Mouse (Mus musculus) midbrain, embryonic 13.5 days (tissue): ENCODE measurements around the gene Cdv3. TPM values are rescaled to one million over a fixed set of nuclear protein-coding genes. Genes with fewer than 3 reads are reported as not detected.

Experiments
- ATAC-seq: fragments of 200-750 bp; cut with Nextera tagmentation; 2 replicates; pipeline ENCODE4 v1.8.0; 2017; ENCODE audit warnings: mild to moderate bottlenecking, moderate TSS enrichment, moderate library complexity
- H3K27ac ChIP-seq: fragments of 300-500 bp; sonication (generic); 2 replicates; pipeline ENCODE4 v1.5.1; 2015; ENCODE audit warnings: inconsistent platforms, mild to moderate bottlenecking, moderate library complexity
- H3K27me3 ChIP-seq: fragments of 300-500 bp; sonication (generic); 2 replicates; pipeline ENCODE4 v1.6.1; 2015; ENCODE audit warnings: mild to moderate bottlenecking, inconsistent platforms
- H3K36me3 ChIP-seq: fragments of 300-500 bp; sonication (generic); 2 replicates; pipeline ENCODE4 v1.6.1; 2015; ENCODE audit warnings: mild to moderate bottlenecking, inconsistent platforms
- H3K4me1 ChIP-seq: fragments of 300-500 bp; sonication (generic); replicated peaks from 2 replicates; pipeline ENCODE4 v1.6.1; 2015; ENCODE audit warnings: inconsistent platforms
- H3K4me2 ChIP-seq: fragments of 300-500 bp; sonication (generic); replicated peaks from 2 replicates; pipeline ENCODE4 v1.6.1; 2015; ENCODE audit warnings: moderate library complexity, mild to moderate bottlenecking, inconsistent platforms
- H3K4me3 ChIP-seq: fragments of 300-500 bp; sonication (generic); replicated peaks from 2 replicates; pipeline ENCODE4 v1.5.1; 2015; ENCODE audit warnings: mild to moderate bottlenecking, inconsistent platforms
- H3K9ac ChIP-seq: fragments of 300-500 bp; sonication (generic); replicated peaks from 2 replicates; pipeline ENCODE4 v1.6.1; 2015; ENCODE audit warnings: mild to moderate bottlenecking, inconsistent platforms
- H3K9me3 ChIP-seq: fragments of 300-500 bp; sonication (generic); 2 replicates; pipeline ENCODE4 v1.6.1; 2016; ENCODE audit warnings: mild to moderate bottlenecking, inconsistent platforms
- WGBS: fragments of 180-500 bp; shearing (Covaris S2); methylation state at CpG from one replicate; pipeline ENCODE4 v1.1.7; 2015; 5-methylcytosine and 5-hydroxymethylcytosine counted together
- polyA plus RNA-seq: library from polyadenylated mRNA; unstranded; fragments of >200 nt; fragmentation: Nextera tagmentation; extraction: Ambion mirVana; gene quantifications from 2 replicates; pipeline ENCODE4 v1.2.1, GENCODE M21; 2015

Gene Cdv3
- 85.2 and 105 TPM in 2 replicates for polyA plus RNA-seq

DNA sequence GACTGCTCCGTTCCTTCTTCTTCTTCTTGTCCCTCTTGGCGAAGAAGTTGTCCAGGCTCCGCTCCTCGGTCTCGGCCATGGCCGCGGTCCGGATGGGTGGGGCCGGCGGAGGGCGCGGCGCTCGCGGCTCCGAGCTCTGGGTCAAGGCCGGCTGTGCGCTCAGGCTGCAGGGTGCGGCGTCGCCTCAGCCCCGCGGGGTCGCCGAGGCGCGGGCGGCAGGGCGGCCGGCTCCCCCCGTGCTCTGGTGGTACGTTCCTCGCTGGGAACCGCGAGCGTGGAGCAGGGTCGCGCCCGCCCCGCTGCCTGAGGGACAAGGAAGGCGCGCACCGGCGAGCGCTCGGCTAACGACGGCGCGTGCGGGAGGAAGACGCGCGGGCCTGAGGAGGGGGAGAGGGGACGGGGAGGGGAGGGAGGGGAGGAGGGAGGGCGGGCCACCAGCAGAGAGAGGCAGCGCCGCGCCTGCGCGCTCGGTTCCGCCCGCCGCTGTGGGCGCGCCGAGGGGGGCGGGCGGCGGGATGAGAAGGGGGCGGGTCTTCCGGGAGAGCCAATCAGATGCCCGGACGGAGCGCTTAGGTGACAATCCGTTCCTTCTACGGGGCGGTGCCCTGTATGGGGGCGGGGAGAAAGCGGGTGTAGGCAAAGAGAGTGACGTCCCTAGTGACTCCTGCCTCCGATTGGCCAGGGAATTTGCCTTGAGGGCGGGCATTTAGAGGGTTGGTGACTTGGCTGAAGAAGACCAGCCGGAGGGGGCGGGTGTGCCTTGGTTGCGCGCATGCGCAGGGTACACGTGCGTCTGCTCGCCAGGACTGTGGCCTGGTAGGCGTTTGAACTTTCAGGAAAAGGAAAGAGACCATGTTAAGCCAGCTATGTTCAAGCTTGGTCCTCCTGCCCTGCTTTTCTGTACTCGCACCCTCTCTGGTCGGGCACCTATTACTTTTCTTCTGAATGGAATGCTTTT, at the start of gene Cdv3:
Gene Cdv3 (minus strand): TSS at position 551 of the 958 bp plus-strand sequence.
- Histone ChIP-seq H3K4me3 (peak within 1 kb of the TSS; percentile 88), H3K9me3 (no peaks in the 10 kb centered on the region), H3K27ac (peak within 1 kb of the TSS; percentile 98), H3K9ac (peak within 1 kb of the TSS; percentile 94), H3K27me3 (no peaks in the 10 kb centered on the region), H3K4me1 (peaks cover 42% of the 10 kb centered on the region), H3K4me2 (peak within 1 kb of the TSS; percentile 90), H3K36me3 (peaks cover 5% of the 10 kb centered on the region; the same call in 1 of the 2 replicates)
- WGBS: 2% methylated on average over 80 of the region's 95 CpGs
- peak; percentile 97 for ATAC-seq

DNA sequence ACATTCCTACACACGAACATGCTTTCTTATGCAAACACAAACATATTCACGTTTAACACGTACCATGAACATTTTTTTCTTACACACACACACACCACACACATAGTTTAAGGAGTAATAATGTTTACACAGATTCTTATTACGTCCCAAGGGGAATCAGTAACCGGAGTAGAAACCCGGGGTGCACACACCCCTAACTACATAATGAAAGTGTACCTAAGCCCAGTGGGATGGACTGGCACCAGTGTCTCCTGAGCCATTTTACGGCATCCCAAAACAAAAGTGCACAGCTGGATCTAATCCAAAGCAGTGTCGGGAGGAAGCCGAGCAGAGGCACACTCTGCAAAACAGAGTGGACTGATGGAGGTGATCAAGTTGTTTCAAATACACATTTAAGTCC, 47.8 kb upstream of the Cdv3 start:
- H3K4me1 ChIP-seq: peaks cover 25% of the 10 kb centered on the region
- no peak overlapping the region for H3K4me2 ChIP-seq
- H3K36me3 ChIP-seq: no peaks in the 10 kb centered on the region
- H3K27ac ChIP-seq: no peak overlapping the region
- no peaks in the 10 kb centered on the region for H3K27me3 ChIP-seq
- no peak overlapping the region for H3K4me3 ChIP-seq
- 41% methylated on average over 9 of the region's 9 CpGs for WGBS
- ATAC-seq: no peak
- no peaks in the 10 kb centered on the region for H3K9me3 ChIP-seq
- H3K9ac ChIP-seq: no peak overlapping the region

DNA sequence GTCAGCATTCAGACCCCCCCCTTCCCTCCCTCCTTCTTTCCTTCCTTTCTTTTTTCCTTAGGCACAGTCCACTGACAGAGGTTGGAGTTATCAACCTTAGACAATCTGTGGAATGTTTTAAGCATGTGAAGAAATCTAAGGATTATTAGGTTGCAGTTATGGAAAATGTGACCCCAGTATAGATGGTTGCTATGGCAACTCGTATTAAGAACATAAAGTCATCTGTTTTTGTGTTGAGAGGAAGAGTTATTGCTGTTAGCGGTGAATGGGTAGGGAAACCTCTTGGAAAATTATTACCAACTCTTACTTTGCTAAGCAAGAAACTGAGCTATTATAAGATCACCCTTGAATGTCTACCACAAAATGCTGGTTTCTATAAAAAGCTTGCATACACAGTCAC, 43.5 kb upstream of the Cdv3 start:
- H3K27ac ChIP-seq: peak overlapping the region; percentile 44; the same call in 1 of the 2 replicates
- 75% methylated on average over 2 of the region's 2 CpGs for whole genome bisulfite sequencing

DNA sequence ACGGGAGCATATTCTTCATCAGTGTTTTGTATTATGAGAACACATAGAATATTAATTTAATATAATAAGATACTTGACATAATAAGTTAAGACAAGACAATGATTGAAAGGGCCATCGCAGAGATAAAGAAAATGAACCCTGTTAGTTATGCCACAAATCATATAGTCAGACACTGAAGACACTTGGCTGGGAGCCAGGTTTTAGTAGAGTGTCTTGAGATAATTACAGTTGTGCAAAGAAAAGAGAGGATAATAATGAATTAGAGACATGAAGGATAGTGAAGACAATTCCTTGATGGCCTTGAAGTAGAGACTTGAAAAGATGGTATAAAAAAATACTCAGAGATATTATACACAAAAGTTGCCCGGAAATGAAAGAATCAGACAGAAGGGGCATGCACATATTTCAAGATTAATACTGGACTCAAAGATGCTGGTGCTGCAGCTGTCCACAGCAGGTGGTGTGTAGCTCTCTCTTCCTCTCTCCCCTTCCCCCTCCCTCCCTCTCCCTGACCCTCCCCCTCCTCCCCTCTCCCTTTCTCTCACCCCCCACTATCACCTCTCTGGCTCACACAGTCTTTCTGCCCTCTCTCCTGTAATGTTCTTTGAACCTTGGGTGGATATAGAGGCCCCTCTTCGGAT, 42.6 kb upstream of the Cdv3 start:
- peak overlapping the region; percentile 44; the same call in 1 of the 2 replicates for H3K27ac ChIP-seq
- no peak overlapping the region for H3K9ac ChIP-seq
- ATAC-seq: no peak
- no peaks in the 10 kb centered on the region for H3K36me3 ChIP-seq
- WGBS: 51% methylated on average over 4 of the region's 4 CpGs
- no peaks in the 10 kb centered on the region for H3K27me3 ChIP-seq
- no peak overlapping the region for H3K4me3 ChIP-seq
- peaks cover 12% of the 10 kb centered on the region; the same call in 1 of the 2 replicates for H3K4me1 ChIP-seq
- H3K4me2 ChIP-seq: no peak overlapping the region
- no peaks in the 10 kb centered on the region for H3K9me3 ChIP-seq

More for the DNA sequence above, 43.5 kb upstream of the Cdv3 start:
- Histone ChIP-seq H3K36me3 (no peaks in the 10 kb centered on the region), H3K9me3 (no peaks in the 10 kb centered on the region), H3K4me3 (no peak overlapping the region), H3K4me2 (no peak overlapping the region), H3K9ac (no peak overlapping the region), H3K4me1 (peaks cover 21% of the 10 kb centered on the region), H3K27me3 (no peaks in the 10 kb centered on the region)
- no peak for ATAC-seq

DNA sequence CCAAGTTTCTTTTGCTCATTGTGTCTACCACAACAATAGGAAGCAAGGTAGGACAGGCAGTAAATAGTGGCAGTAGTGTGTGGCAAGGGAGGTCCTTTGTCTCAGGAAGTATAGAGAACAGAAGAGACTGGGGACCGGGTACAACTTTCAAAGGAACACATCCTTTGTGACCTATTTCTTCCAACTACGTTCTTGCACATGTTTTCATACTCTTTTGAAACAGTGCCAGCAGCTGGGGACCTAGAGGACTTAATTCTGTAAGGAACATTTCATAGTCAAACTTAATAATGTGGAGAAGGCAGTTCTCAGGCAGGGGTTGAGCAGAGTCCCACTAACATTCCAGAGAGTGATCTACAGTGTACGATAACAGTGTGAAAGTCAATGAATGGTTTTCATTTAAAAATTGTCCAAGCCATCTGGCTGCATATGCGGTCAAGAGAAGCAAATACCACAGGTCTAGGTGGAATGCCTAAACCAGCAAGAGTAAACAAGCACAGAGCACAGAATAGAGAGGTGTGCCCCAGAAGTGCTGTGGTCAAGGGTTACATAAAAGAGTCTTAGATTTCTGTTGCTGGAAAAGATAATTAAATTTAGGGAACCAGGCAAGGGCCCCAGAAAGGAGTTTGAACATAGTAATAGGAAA, 37.8 kb upstream of the Cdv3 start:
- Histone ChIP-seq H3K27ac (no peak overlapping the region), H3K9me3 (peaks cover 5% of the 10 kb centered on the region; the same call in 1 of the 2 replicates)

DNA sequence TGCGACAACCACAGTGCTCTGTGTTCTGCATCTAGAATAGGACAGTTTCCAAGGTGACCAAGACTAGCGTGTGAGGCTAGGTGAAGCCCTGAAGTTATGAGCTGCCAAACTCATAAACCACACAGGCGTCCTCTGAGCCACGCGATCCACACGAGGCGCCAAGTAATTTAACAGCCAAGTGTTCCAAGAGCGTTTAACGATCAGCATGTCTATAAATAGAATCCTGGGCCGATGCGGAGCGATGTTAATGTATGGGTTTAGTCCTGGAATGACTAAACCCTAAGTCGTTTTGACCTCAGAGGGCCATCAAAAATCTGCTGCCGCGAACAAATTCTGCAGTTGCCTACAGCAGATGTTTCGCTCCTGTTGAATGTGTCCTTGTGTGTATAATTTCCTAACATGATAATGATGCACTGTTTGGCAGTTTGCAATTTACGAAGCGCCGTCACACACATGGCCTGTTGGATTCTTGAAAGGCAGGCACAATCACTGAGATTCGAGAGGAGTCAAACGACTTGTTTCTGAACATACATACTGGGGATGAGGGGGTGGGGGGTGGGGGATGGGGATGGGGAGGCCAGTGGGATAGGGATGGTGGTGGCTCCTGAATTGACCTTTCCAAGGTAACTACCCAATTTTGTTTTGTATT, 33.0 kb upstream of the Cdv3 start:
- Histone ChIP-seq H3K36me3 (0 out of 2 replicates have a peak, but pooled peaks cover 3% of the 10 kb centered on the region), H3K27ac (no peak overlapping the region), H3K27me3 (no peaks in the 10 kb centered on the region), H3K4me3 (no peak overlapping the region), H3K4me2 (no peak overlapping the region), H3K4me1 (no peaks in the 10 kb centered on the region), H3K9me3 (peaks cover 5% of the 10 kb centered on the region), H3K9ac (no peak overlapping the region)
- ATAC-seq: 0 out of 2 replicates have a peak, but pooled peaks have one; percentile 27
- WGBS: 78% methylated on average over 21 of the region's 21 CpGs

More for the DNA sequence above, 37.8 kb upstream of the Cdv3 start:
- Histone ChIP-seq H3K36me3 (0 out of 2 replicates have a peak, but pooled peaks cover 3% of the 10 kb centered on the region), H3K27me3 (no peaks in the 10 kb centered on the region), H3K4me1 (0 out of 2 replicates have a peak, but pooled peaks cover 2% of the 10 kb centered on the region), H3K4me3 (no peak overlapping the region), H3K9ac (no peak overlapping the region), H3K4me2 (no peak overlapping the region)
- ATAC-seq: no peak
- WGBS: 79% methylated on average over 4 of the region's 4 CpGs

- Histone ChIP-seq H3K4me2 (no peak overlapping the region), H3K4me1 (no peaks in the 10 kb centered on the region), H3K9ac (no peak overlapping the region), H3K9me3 (no peaks in the 10 kb centered on the region; the same call in 1 of the 2 replicates), H3K27ac (no peak overlapping the region), H3K36me3 (no peaks in the 10 kb centered on the region), H3K4me3 (no peak overlapping the region), H3K27me3 (no peaks in the 10 kb centered on the region)
- no peak for ATAC-seq
- 89% methylated on average over 11 of the region's 11 CpGs for WGBS
Observed at GRCm38 (mm10) chr9:103393256-103393655, 27.6 kb upstream of the Cdv3 start.

DNA sequence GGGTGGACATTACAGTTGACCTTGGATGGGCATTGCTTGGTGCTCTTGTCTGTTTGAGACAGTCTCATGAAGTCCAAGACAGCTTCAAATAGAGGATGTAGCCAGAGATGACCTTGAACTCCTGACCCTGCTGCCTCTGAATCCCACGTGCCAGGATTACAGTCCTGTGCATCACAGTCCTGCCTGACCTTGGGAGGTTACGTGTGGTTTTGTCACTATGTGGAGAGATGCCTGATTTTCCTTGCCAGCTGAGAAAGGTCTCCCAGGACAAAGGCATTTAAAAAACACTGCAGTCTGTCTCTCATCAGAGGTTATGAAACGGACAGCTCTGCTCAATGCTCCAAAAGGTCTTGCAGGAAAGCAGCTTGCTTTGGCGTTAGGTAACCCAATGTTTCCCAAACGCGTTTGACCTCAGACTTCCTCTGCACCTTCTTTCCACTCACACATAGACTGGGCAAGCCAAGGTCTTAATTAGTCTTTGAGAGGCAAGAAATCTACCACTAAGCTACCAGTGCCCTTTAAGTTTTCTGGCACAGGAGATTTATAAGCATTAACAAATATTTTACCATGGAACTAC, 26.2 kb upstream of the Cdv3 start:
- no peak overlapping the region for H3K4me3 ChIP-seq
- WGBS: 72% methylated on average over 6 of the region's 6 CpGs
- H3K4me1 ChIP-seq: peaks cover 9% of the 10 kb centered on the region; the same call in 1 of the 2 replicates
- H3K36me3 ChIP-seq: no peaks in the 10 kb centered on the region
- no peaks in the 10 kb centered on the region for H3K27me3 ChIP-seq
- no peak overlapping the region for H3K9ac ChIP-seq
- no peak overlapping the region for H3K4me2 ChIP-seq
- H3K9me3 ChIP-seq: no peaks in the 10 kb centered on the region; the same call in 1 of the 2 replicates
- H3K27ac ChIP-seq: no peak overlapping the region
- no peak for ATAC-seq

GRCm38 (mm10) chr9:103389261-103389660, 23.6 kb upstream of the Cdv3 start:
- H3K27ac ChIP-seq: no peak overlapping the region
- ATAC-seq: no peak
- peaks cover 12% of the 10 kb centered on the region; the same call in 1 of the 2 replicates for H3K4me1 ChIP-seq
- no peaks in the 10 kb centered on the region for H3K9me3 ChIP-seq
- no peak overlapping the region for H3K9ac ChIP-seq
- H3K36me3 ChIP-seq: no peaks in the 10 kb centered on the region
- no peak overlapping the region for H3K4me3 ChIP-seq
- WGBS: 95% methylated on average over 6 of the region's 6 CpGs
- no peaks in the 10 kb centered on the region for H3K27me3 ChIP-seq
- no peak overlapping the region for H3K4me2 ChIP-seq

GRCm38 (mm10) chr9:103387011-103387653, 21.5 kb upstream of the Cdv3 start:
- Histone ChIP-seq H3K4me3 (no peak overlapping the region), H3K4me2 (no peak overlapping the region), H3K27me3 (no peaks in the 10 kb centered on the region), H3K9me3 (no peaks in the 10 kb centered on the region), H3K4me1 (peaks cover 12% of the 10 kb centered on the region; the same call in 1 of the 2 replicates), H3K36me3 (no peaks in the 10 kb centered on the region), H3K9ac (no peak overlapping the region), H3K27ac (no peak overlapping the region)
- no peak for ATAC-seq
- 65% methylated on average over 10 of the region's 10 CpGs for WGBS
